Mouse (Mus musculus): ENCODE measurements around the gene Hps5. TPM values are rescaled to one million over a fixed set of nuclear protein-coding genes. Genes with fewer than 3 reads are reported as not detected.
A peak's percentile ranks its signal among the peaks of the same experiment; 100 is the strongest.

Hps5 gene
- total and polyA plus RNA-seq, 2 experiments from 2014 or later = 9.0 to 24.6 TPM

DNA sequence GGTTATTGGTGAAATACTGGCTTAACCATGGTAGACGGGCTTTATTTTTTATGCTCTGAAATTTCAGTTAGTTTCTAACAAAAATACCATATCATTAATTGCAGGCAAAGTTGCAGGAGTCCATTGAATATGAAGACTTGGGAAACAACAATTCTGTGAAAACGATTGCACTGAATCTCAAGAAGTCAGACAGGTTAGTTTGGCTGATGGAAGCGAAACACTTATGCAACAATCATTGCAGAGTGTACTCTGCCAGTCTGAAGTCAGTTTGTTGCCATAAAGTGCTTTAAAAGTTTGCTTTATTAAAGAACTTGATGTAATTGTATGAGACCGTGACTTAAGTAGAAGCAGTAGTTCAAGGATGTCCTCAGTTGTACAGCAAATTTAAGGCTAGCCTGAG is 18.1 kb upstream of the Hps5 start:
- WGBS = 94% methylated on average over 4 of the region's 4 CpGs
- Histone ChIP-seq H3K4me3 (ENCODE audit: low read depth, low read length) (no peak overlapping the region), H3K36me3 (ENCODE audit: insufficient read depth, low read length) (peaks cover 52% of the 10 kb centered on the region), H3K9me3 (ENCODE audit: low read length) (no peaks in the 10 kb centered on the region), H3K4me1 (ENCODE audit: insufficient read depth, low read length) (no peaks in the 10 kb centered on the region), H3K27ac (ENCODE audit: low read depth, low read length) (no peak overlapping the region), H3K9ac (replicated peaks; ENCODE audit: low read length, poor library complexity, severe bottlenecking) (no peak overlapping the region), H3K4me2 (ENCODE audit: low read depth, low read length, poor library complexity, severe bottlenecking) (no peak overlapping the region), H3K27me3 (ENCODE audit: insufficient read depth, low read length) (no peaks in the 10 kb centered on the region)
- DNase-seq (ENCODE audit: low spot score) = no peak
- ATAC-seq (ENCODE audit: low FRiP score) = no peak
- no peak for TF ChIP-seq CTCF (IDR thresholded peaks at IDR 0.05)

DNA sequence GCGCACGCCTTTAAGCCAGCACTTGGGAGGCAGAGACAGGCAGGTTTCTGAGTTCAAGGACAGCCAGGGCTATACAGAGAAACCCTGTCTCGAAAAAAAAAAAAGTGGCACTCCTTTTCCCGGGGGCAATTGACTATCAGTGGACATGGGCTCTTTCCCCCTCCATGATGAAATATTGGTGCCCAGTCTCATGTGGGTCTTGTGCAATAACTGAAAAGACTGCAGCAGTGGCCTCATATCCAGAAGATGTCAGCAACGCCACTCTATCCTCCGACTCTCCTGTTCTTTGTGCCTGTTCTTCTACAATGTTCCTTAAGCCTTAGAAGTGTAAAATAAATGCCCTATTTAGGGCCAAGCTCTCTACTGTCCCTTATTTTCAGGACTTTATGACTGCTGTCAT is 14.5 kb upstream of the Hps5 start:
- ATAC-seq (ENCODE audit: low FRiP score) (no peak), DNase-seq (ENCODE audit: low spot score) (no peak)
- Histone ChIP-seq H3K4me3 (ENCODE audit: low read depth, low read length) (no peak overlapping the region), H3K9ac (replicated peaks; ENCODE audit: low read length, poor library complexity, severe bottlenecking) (no peak overlapping the region), H3K4me1 (ENCODE audit: insufficient read depth, low read length) (no peaks in the 10 kb centered on the region), H3K36me3 (ENCODE audit: insufficient read depth, low read length) (peaks cover 50% of the 10 kb centered on the region), H3K4me2 (ENCODE audit: low read depth, low read length, poor library complexity, severe bottlenecking) (no peak overlapping the region), H3K27ac (ENCODE audit: low read depth, low read length) (no peak overlapping the region), H3K9me3 (ENCODE audit: low read length) (no peaks in the 10 kb centered on the region), H3K27me3 (ENCODE audit: insufficient read depth, low read length) (no peaks in the 10 kb centered on the region)
- 97% methylated on average over 6 of the region's 6 CpGs for WGBS
- TF ChIP-seq CTCF (IDR thresholded peaks at IDR 0.05) = no peak

DNA sequence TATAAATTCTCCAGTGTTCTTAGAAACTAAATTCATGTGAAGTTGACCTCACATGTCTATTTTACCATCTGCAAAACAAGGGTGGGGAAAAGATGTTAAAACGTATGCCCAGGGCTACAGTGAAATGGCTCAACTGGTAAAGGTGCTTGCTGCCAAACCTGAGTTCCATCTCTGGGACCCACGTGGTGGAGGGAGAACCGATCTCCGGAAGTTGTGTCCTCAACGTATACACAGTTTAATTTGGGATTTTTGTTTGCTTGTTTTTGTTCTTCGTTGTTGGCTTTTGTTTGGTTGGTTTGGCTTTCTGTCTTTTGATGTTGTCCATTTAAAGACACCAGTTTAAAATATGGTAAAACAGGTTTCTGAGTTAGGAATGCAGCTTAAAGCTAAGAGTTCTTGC is 915 bp upstream of the Hps5 start:
- no peak overlapping the region for H3K27ac ChIP-seq (ENCODE audit: low read depth, low read length)
- 57% methylated on average over 6 of the region's 6 CpGs for WGBS
- H3K27me3 ChIP-seq (ENCODE audit: insufficient read depth, low read length) = no peaks in the 10 kb centered on the region
- H3K4me2 ChIP-seq (ENCODE audit: low read depth, low read length, poor library complexity, severe bottlenecking) = peak overlapping the region; percentile 82
- no peak for DNase-seq (ENCODE audit: low spot score)
- TF ChIP-seq CTCF (IDR thresholded peaks at IDR 0.05) = no peak
- ATAC-seq (ENCODE audit: low FRiP score) = no peak
- H3K4me1 ChIP-seq (ENCODE audit: insufficient read depth, low read length) = peaks cover 15% of the 10 kb centered on the region; the same call in 1 of the 2 replicates
- no peaks in the 10 kb centered on the region for H3K9me3 ChIP-seq (ENCODE audit: low read length)
- peak overlapping the region; percentile 94 for H3K4me3 ChIP-seq (ENCODE audit: low read depth, low read length)
- peak overlapping the region; percentile 93 for H3K9ac ChIP-seq (replicated peaks; ENCODE audit: low read length, poor library complexity, severe bottlenecking)
- peaks cover 16% of the 10 kb centered on the region; the same call in 1 of the 2 replicates for H3K36me3 ChIP-seq (ENCODE audit: insufficient read depth, low read length)

DNA sequence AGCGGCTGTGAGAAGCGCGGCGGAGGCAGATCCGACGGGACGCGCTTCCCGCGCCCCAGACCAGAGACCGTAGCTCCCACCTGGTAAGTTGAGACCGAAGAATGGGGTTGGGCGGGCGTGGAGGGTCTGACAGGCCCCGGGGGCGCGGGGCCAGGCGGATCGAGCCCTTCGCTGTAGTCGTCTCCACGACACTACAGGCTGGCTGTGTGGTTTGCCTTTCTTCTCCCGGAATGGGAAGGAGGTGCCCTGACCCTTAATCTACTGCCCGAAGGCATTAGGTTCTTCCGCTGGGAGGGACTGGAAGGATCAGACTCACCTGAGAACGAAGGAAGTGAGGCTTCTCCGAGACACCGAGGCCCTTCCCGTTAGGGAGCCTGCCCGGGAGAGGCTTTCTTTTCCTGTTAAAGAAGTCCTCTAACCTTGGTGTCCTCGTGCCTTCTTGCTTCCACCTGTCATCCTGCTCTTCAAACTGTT is 379 bp upstream of the Hps5 start:
- DNase-seq (ENCODE audit: low spot score) (peak; percentile 0), ATAC-seq (ENCODE audit: low FRiP score) (peak; percentile 64)
- Histone ChIP-seq H3K36me3 (ENCODE audit: insufficient read depth, low read length) (peaks cover 11% of the 10 kb centered on the region; the same call in 1 of the 2 replicates), H3K9ac (replicated peaks; ENCODE audit: low read length, poor library complexity, severe bottlenecking) (peak overlapping the region; percentile 93), H3K27me3 (ENCODE audit: insufficient read depth, low read length) (no peaks in the 10 kb centered on the region), H3K4me1 (ENCODE audit: insufficient read depth, low read length) (peaks cover 15% of the 10 kb centered on the region; the same call in 1 of the 2 replicates), H3K4me3 (ENCODE audit: low read depth, low read length) (peak overlapping the region; percentile 94), H3K4me2 (ENCODE audit: low read depth, low read length, poor library complexity, severe bottlenecking) (peak overlapping the region; percentile 82), H3K9me3 (ENCODE audit: low read length) (no peaks in the 10 kb centered on the region), H3K27ac (ENCODE audit: low read depth, low read length) (peak overlapping the region; percentile 76)
- no peak for TF ChIP-seq CTCF (IDR thresholded peaks at IDR 0.05)
- WGBS = 1% methylated on average over 27 of the region's 31 CpGs

DNA sequence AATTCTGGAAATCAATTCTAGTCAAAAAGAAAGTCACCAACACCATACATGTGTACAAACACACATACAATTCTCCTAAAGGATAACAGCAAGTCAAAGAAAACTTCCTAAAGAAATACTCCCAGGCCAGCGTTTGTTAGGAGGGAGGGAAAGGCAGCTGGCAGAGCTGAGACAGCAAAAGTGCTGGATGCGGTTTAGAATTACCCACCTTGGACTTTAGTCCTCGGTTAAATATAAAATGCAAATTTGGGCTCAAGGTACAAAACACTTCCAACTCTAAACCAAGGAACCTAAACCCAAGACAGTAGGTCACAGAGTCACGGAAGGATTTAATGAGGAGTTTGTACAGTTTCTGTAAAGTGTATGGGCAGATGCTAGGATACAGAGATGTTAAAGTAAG is 2.0 kb downstream of the Hps5 start:
- no peak for TF ChIP-seq CTCF (IDR thresholded peaks at IDR 0.05)
- WGBS = 86% methylated on average over 4 of the region's 4 CpGs

DNA sequence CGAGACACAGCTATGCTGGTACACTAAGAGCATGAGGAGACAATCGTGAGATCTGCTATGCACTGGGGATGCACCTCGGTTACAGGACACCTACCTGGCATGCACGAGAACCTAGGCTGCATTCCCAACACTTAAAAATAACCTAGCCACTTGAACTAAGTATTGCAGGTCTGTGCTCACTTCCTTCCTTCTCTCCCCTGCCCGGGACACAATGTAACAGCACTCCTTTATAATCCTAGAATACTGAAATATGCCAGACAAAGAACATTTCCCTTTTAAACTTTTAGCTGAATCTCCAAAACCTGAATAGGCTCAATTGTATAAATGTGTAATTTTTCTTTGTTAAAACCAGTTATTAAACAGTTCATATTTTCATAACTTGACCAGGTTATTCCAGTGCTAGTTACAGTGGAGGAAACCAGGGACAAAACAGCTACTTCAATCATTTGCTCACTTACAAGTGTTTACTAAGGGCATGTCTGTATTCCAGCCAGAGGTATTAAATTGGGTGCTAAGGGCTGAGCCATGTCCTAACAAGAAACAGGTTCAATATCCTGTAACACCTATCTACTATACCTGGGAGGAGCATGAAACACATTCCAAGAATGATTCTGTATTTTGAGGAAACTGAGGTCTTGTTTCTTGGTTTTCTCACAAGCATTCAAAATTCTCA is 6.6 kb downstream of the Hps5 start:
- Histone ChIP-seq H3K9ac (replicated peaks; ENCODE audit: low read length, poor library complexity, severe bottlenecking) (no peak overlapping the region), H3K27me3 (ENCODE audit: insufficient read depth, low read length) (no peaks in the 10 kb centered on the region), H3K4me3 (ENCODE audit: low read depth, low read length) (no peak overlapping the region), H3K4me1 (ENCODE audit: insufficient read depth, low read length) (peaks cover under 1% of the 10 kb centered on the region; the same call in 1 of the 2 replicates), H3K9me3 (ENCODE audit: low read length) (no peaks in the 10 kb centered on the region), H3K27ac (ENCODE audit: low read depth, low read length) (no peak overlapping the region), H3K4me2 (ENCODE audit: low read depth, low read length, poor library complexity, severe bottlenecking) (no peak overlapping the region), H3K36me3 (ENCODE audit: insufficient read depth, low read length) (peaks cover 32% of the 10 kb centered on the region)
- WGBS = 88% methylated on average over 5 of the region's 5 CpGs
- no peak for DNase-seq (ENCODE audit: low spot score)
- ATAC-seq (ENCODE audit: low FRiP score) = no peak
- TF ChIP-seq CTCF (IDR thresholded peaks at IDR 0.05) = no peak

More for the DNA sequence above, 2.0 kb downstream of the Hps5 start:
- no peak for DNase-seq (ENCODE audit: low spot score)
- no peak for ATAC-seq (ENCODE audit: low FRiP score)
- H3K36me3 ChIP-seq (ENCODE audit: insufficient read depth, low read length) = peaks cover 4% of the 10 kb centered on the region
- H3K4me1 ChIP-seq (ENCODE audit: insufficient read depth, low read length) = peaks cover 15% of the 10 kb centered on the region; the same call in 1 of the 2 replicates
- H3K9me3 ChIP-seq (ENCODE audit: low read length) = no peaks in the 10 kb centered on the region
- H3K4me2 ChIP-seq (ENCODE audit: low read depth, low read length, poor library complexity, severe bottlenecking) = no peak overlapping the region
- H3K4me3 ChIP-seq (ENCODE audit: low read depth, low read length) = no peak overlapping the region
- no peak overlapping the region for H3K9ac ChIP-seq (replicated peaks; ENCODE audit: low read length, poor library complexity, severe bottlenecking)
- no peak overlapping the region for H3K27ac ChIP-seq (ENCODE audit: low read depth, low read length)
- H3K27me3 ChIP-seq (ENCODE audit: insufficient read depth, low read length) = no peaks in the 10 kb centered on the region
